Mouse (Mus musculus) cerebellum, adult 2 months (tissue): Measurements from ENCODE around the gene Rassf9.

Source experiments
- CTCF ChIP-seq: fragments of 200-500 bp; IDR thresholded peaks from 2 replicates; pipeline ENCODE4 v1.5.1; 2011; ENCODE audit warnings: low read depth, mild to moderate bottlenecking, control low read depth, low read length, moderate library complexity, borderline replicate concordance; ENCODE audit not compliant: insufficient read depth
- POLR2A ChIP-seq: fragments of 200-500 bp; IDR thresholded peaks from 2 replicates; pipeline ENCODE4 v1.6.1; 2011; ENCODE audit warnings: low read length, control low read depth, borderline replicate concordance; ENCODE audit not compliant: insufficient read depth

GRCm38 (mm10) chr10:102527901-102528300 is 15.9 kb downstream of the Rassf9 start:
- TF ChIP-seq POLR2A (no peak), CTCF (no peak)
